In genomic region chr1:37117964-37118363, GRCm38 (mm10) we compare ENCODE assay signal across 14 mouse cellular contexts.
"Had no signal": no experiment of that assay in that cellular context is flagged by ENCODE, and none has a peak within 500 bp of the region (broad histone marks: within the 10 kb centered on the region; RNA-seq: fewer than 3 reads in every experiment).

No protein-coding gene starts in this region.

- H3K27me3 ChIP-seq: liver, embryonic 15.5 days; midbrain, embryonic 13.5 days; stomach, embryonic 15.5 days had no signal

- DNase-seq: kidney, adult 8-10 months; kidney, postnatal 25 days; lung, adult 2 months; lung, postnatal 36 days; thymus, adult 2 months; thymus, postnatal 25 days had no signal

- H3K27ac ChIP-seq: limb, embryonic 10.5 days; liver, embryonic 15.5 days; midbrain, embryonic 13.5 days; stomach, embryonic 15.5 days had no signal

- H3K36me3 ChIP-seq: limb, embryonic 10.5 days; liver, embryonic 15.5 days; midbrain, embryonic 13.5 days; stomach, embryonic 15.5 days had no signal

- H3K4me2 ChIP-seq: liver, embryonic 11.5 days; liver, embryonic 15.5 days; midbrain, embryonic 13.5 days; stomach, embryonic 15.5 days had no signal

- H3K9ac ChIP-seq: liver, embryonic 15.5 days; midbrain, embryonic 13.5 days; stomach, embryonic 15.5 days had no signal

- H3K4me3 ChIP-seq: limb, embryonic 10.5 days; liver, embryonic 15.5 days; midbrain, embryonic 13.5 days; stomach, embryonic 15.5 days had no signal

- H3K9me3 ChIP-seq: limb, embryonic 10.5 days; liver, embryonic 15.5 days; midbrain, embryonic 13.5 days; stomach, embryonic 15.5 days had no signal

- H3K4me1 ChIP-seq: liver, embryonic 15.5 days had no signal

- ATAC-seq: inflammation-experienced regulatory T-cells, adult 6 months; intestine, postnatal 0 days; lung, postnatal 0 days; midbrain, embryonic 13.5 days had no signal
